Mouse (Mus musculus): ENCODE results near the gene Gm5142. TPM values are rescaled to one million over a fixed set of nuclear protein-coding genes. Genes with fewer than 3 reads are reported as not detected.

Gm5142 gene
- 4.2 TPM for polyA plus RNA-seq (2014; fragmentation: Illumina TruSeq; extraction: RNeasy Lipid Tissue Mini Kit (QIAGEN cat#74804); ENCODE audit: low read depth, low replicate concordance)

GRCm38 (mm10) chr14:59178649-59179048 lies at the start of gene Gm5142:
Gene Gm5142, minus strand, starts transcription at chr14:59178749.

GRCm38 (mm10) chr14:59200711-59201603 lies 22.4 kb upstream of the Gm5142 start, which contains the start of gene Rcbtb1:
Gene Rcbtb1, plus strand, starts transcription at chr14:59201209.

GRCm38 (mm10) chr14:59142793-59143192 lies 35.8 kb downstream of the Gm5142 start, which contains the start of gene 1700129C05Rik:
Gene 1700129C05Rik, minus strand, starts transcription at chr14:59142893.

Other genes starting within 250 kb of the Gm5142 start
- 8.5 TPM for gene 1700129C05Rik, start 35.9 kb downstream of the Gm5142 start, polyA plus RNA-seq (2014; fragmentation: Illumina TruSeq; extraction: RNeasy Lipid Tissue Mini Kit (QIAGEN cat#74804); ENCODE audit: low read depth, low replicate concordance)
- gene Rcbtb1, start 22.5 kb upstream of the Gm5142 start, polyA plus RNA-seq (2014; fragmentation: Illumina TruSeq; extraction: RNeasy Lipid Tissue Mini Kit (QIAGEN cat#74804); ENCODE audit: low read depth, low replicate concordance), result 45.6 TPM
- not detected for gene Gm6904, start 81.5 kb upstream of the Gm5142 start, polyA plus RNA-seq (2014; fragmentation: Illumina TruSeq; extraction: RNeasy Lipid Tissue Mini Kit (QIAGEN cat#74804); ENCODE audit: low read depth, low replicate concordance)
- gene Phf11a, start 118.8 kb upstream of the Gm5142 start, polyA plus RNA-seq (2014; fragmentation: Illumina TruSeq; extraction: RNeasy Lipid Tissue Mini Kit (QIAGEN cat#74804); ENCODE audit: low read depth, low replicate concordance), result 1.1 TPM
- 3.1 TPM for gene Phf11b, start 162.6 kb upstream of the Gm5142 start, polyA plus RNA-seq (2014; fragmentation: Illumina TruSeq; extraction: RNeasy Lipid Tissue Mini Kit (QIAGEN cat#74804); ENCODE audit: low read depth, low replicate concordance)
- gene Phf11d, start 186.7 kb upstream of the Gm5142 start, polyA plus RNA-seq (2014; fragmentation: Illumina TruSeq; extraction: RNeasy Lipid Tissue Mini Kit (QIAGEN cat#74804); ENCODE audit: low read depth, low replicate concordance), result 8.0 TPM
- 1.6 TPM for gene Phf11c, start 216.6 kb upstream of the Gm5142 start, polyA plus RNA-seq (2014; fragmentation: Illumina TruSeq; extraction: RNeasy Lipid Tissue Mini Kit (QIAGEN cat#74804); ENCODE audit: low read depth, low replicate concordance)